Mouse (Mus musculus) heart, embryonic 15.5 days (tissue): Measurements from ENCODE around the gene Lif. TPM values are rescaled to one million over a fixed set of nuclear protein-coding genes. Genes with fewer than 3 reads are reported as not detected.

ENCODE experiments used
- ATAC-seq: fragments of 200-750 bp; cut with Nextera tagmentation; replicated peaks from 2 replicates; pipeline ENCODE4 v1.8.0; 2017; ENCODE audit warnings: low read depth, moderate TSS enrichment; ENCODE audit not compliant: insufficient number of reproducible peaks, insufficient read depth, low FRiP score
- H3K27ac ChIP-seq: fragments of 300-500 bp; sonication (generic); 2 replicates; pipeline ENCODE4 v1.5.1; 2015; ENCODE audit warnings: mild to moderate bottlenecking, inconsistent platforms
- H3K27me3 ChIP-seq: fragments of 300-500 bp; sonication (generic); 2 replicates; pipeline ENCODE4 v1.6.1; 2015; ENCODE audit warnings: inconsistent platforms
- H3K36me3 ChIP-seq: fragments of 300-500 bp; sonication (generic); 2 replicates; pipeline ENCODE4 v1.6.1; 2015; ENCODE audit warnings: mild to moderate bottlenecking, inconsistent platforms
- H3K4me1 ChIP-seq: fragments of 300-500 bp; sonication (generic); replicated peaks from 2 replicates; pipeline ENCODE4 v1.6.1; 2015; ENCODE audit warnings: inconsistent platforms
- H3K4me2 ChIP-seq: fragments of 300-500 bp; sonication (generic); 2 replicates; pipeline ENCODE4 v1.6.1; 2015; ENCODE audit warnings: inconsistent platforms, mild to moderate bottlenecking, moderate library complexity
- H3K4me3 ChIP-seq: fragments of 300-500 bp; sonication (generic); 2 replicates; pipeline ENCODE4 v1.5.1; 2015; ENCODE audit warnings: mild to moderate bottlenecking, inconsistent platforms
- H3K9ac ChIP-seq: fragments of 300-500 bp; sonication (generic); 2 replicates; pipeline ENCODE4 v1.6.1; 2015; ENCODE audit warnings: mild to moderate bottlenecking, inconsistent platforms
- H3K9me3 ChIP-seq: fragments of 300-500 bp; sonication (generic); replicated peaks from 2 replicates; pipeline ENCODE4 v1.6.1; 2016; ENCODE audit warnings: inconsistent platforms
- WGBS: fragments of 180-500 bp; shearing (Covaris S2); methylation state at CpG from one replicate; pipeline ENCODE4 v1.1.7; 2015; ENCODE audit warnings: mixed read lengths; 5-methylcytosine and 5-hydroxymethylcytosine counted together
- polyA plus RNA-seq: library from polyadenylated mRNA; unstranded; fragments of >200 nt; fragmentation: Nextera tagmentation; extraction: Ambion mirVana; gene quantifications from 2 replicates; pipeline ENCODE4 v1.2.1, GENCODE M21; 2015

The Lif gene
- polyA plus RNA-seq, 1 experiment from 2014 or later: 0.23 TPM

DNA sequence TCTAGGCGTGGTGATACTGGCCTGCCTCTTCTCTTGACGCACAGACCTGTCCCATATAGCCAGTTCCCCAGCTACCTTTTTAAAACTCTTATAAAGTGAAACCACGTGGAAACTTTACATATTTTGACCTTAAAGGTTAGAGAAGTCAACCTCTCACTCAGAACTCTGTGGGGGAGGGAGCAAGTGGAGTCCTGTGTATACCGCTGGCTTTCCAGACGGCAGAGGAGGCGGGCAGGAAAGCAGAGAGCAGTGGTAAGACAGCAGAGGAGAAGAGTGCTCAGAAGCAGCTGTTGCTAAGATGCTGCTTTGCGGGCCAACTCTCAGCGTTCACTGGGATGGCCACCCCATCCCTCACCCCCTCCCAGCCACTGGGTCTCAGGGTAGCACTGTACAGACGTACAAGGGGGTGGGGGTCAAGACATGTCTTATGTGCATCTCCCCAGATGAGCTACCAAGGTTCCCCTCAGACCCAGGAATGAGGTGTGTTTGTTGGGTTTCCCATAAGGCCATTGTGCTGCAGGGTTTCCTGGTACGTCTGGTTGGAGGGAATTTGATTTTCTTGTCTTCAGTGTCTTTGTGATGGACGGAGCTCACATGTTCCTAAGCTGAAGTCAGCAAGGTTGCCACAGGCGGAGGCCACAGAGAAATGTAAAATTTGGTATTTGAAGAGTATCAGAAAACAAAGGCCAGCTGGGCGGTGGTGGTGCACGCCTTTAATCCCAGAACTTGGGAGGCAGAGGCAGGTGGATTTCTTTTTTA lies 10.0 kb upstream of the Lif start:
- H3K9me3 ChIP-seq: no peaks in the 10 kb centered on the region
- ATAC-seq: no peak
- 70% methylated on average over 14 of the region's 14 CpGs for WGBS

GRCm38 (mm10) chr11:4249151-4249550 lies 8.2 kb upstream of the Lif start:
- H3K9me3 ChIP-seq: no peaks in the 10 kb centered on the region
- H3K4me3 ChIP-seq: no peak overlapping the region
- no peak for ATAC-seq
- no peak overlapping the region for H3K27ac ChIP-seq
- H3K27me3 ChIP-seq: no peaks in the 10 kb centered on the region
- H3K36me3 ChIP-seq: no peaks in the 10 kb centered on the region
- H3K9ac ChIP-seq: no peak overlapping the region
- 88% methylated on average over 3 of the region's 3 CpGs for WGBS
- H3K4me1 ChIP-seq: no peaks in the 10 kb centered on the region
- no peak overlapping the region for H3K4me2 ChIP-seq

More for the DNA sequence above, 10.0 kb upstream of the Lif start:
- H3K36me3 ChIP-seq: no peaks in the 10 kb centered on the region
- no peaks in the 10 kb centered on the region for H3K4me1 ChIP-seq
- H3K27me3 ChIP-seq: no peaks in the 10 kb centered on the region
- H3K4me2 ChIP-seq: no peak overlapping the region
- no peak overlapping the region for H3K4me3 ChIP-seq
- no peak overlapping the region for H3K9ac ChIP-seq
- H3K27ac ChIP-seq: no peak overlapping the region

DNA sequence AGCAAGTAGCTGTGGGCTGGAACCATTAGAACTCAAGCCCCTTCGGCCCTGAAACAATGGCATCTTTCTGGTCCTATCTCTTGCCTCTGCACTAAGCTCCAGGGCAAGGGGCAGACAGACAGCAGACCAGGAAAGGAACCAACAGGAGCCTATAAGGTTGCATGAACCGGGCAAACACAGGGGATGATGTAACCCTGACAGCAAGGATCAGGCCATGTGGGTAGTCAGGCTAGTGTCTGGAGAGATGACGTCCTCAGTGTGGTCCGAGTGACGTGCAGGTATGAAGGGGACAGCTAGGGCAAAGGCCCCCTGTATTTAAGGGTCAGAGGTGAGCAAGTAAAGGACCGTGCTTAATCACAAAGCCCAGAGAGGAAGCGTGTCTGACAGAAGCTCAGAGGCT lies 7.1 kb upstream of the Lif start:
- 64% methylated on average over 7 of the region's 7 CpGs for WGBS
- no peak for ATAC-seq
- no peaks in the 10 kb centered on the region for H3K4me1 ChIP-seq
- H3K4me2 ChIP-seq: no peak overlapping the region
- no peak overlapping the region for H3K4me3 ChIP-seq
- no peak overlapping the region for H3K9ac ChIP-seq
- no peaks in the 10 kb centered on the region for H3K27me3 ChIP-seq
- no peaks in the 10 kb centered on the region for H3K36me3 ChIP-seq
- H3K9me3 ChIP-seq: no peaks in the 10 kb centered on the region
- no peak overlapping the region for H3K27ac ChIP-seq

- no peaks in the 10 kb centered on the region for H3K36me3 ChIP-seq
- no peak overlapping the region for H3K4me3 ChIP-seq
- no peak overlapping the region for H3K27ac ChIP-seq
- H3K9me3 ChIP-seq: no peaks in the 10 kb centered on the region
- no peak for ATAC-seq
- no peaks in the 10 kb centered on the region for H3K4me1 ChIP-seq
- WGBS: 62% methylated on average over 3 of the region's 3 CpGs
- H3K4me2 ChIP-seq: no peak overlapping the region
- H3K27me3 ChIP-seq: no peaks in the 10 kb centered on the region
- H3K9ac ChIP-seq: no peak overlapping the region
These were observed 6.0 kb upstream of the Lif start for GRCm38 (mm10) chr11:4251376-4251775.

GRCm38 (mm10) chr11:4252886-4253285 lies 4.5 kb upstream of the Lif start:
- 59% methylated on average over 2 of the region's 2 CpGs for WGBS
- ATAC-seq: no peak
- H3K9me3 ChIP-seq: no peaks in the 10 kb centered on the region

GRCm38 (mm10) chr11:4257756-4258155 lies 399 bp downstream of the Lif start:
- Histone ChIP-seq H3K4me1 (peaks cover 33% of the 10 kb centered on the region), H3K27me3 (no peaks in the 10 kb centered on the region), H3K4me3 (no peak overlapping the region), H3K4me2 (no peak overlapping the region), H3K27ac (no peak overlapping the region), H3K9me3 (no peaks in the 10 kb centered on the region), H3K36me3 (no peaks in the 10 kb centered on the region), H3K9ac (no peak overlapping the region)
- WGBS: 53% methylated on average over 5 of the region's 5 CpGs
- no peak for ATAC-seq

More at GRCm38 (mm10) chr11:4252886-4253285, 4.5 kb upstream of the Lif start:
- Histone ChIP-seq H3K4me3 (no peak overlapping the region), H3K36me3 (no peaks in the 10 kb centered on the region), H3K27ac (no peak overlapping the region), H3K4me2 (no peak overlapping the region), H3K27me3 (no peaks in the 10 kb centered on the region), H3K4me1 (no peaks in the 10 kb centered on the region; the same call in 1 of the 2 replicates), H3K9ac (no peak overlapping the region)

DNA sequence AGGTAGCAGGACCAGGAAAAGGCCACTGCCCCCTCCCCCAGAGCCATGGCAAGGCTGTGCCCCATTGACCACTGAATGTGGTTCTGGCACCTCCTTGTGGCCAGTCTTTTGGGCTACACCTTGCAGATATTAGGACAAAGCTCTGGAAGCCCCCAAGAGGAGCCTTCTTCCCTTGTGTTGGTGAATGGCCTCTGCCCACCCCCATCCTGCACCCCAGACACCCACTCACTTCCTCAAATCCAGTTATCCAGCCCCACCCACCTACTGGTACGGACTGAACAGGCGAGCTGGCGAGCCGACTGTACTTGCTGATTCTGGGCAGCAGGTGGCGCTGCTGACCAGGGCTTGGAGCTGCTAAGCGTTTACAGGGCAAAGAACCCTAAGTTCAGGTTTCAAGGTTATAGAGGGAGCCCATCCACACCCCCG lies 1.3 kb downstream of the Lif start:
- Histone ChIP-seq H3K4me1 (peaks cover 40% of the 10 kb centered on the region), H3K36me3 (no peaks in the 10 kb centered on the region), H3K9ac (no peak overlapping the region), H3K4me3 (peak overlapping the region; percentile 25; the same call in 1 of the 2 replicates), H3K4me2 (peak overlapping the region; percentile 58), H3K27me3 (peaks cover 4% of the 10 kb centered on the region), H3K27ac (no peak overlapping the region), H3K9me3 (no peaks in the 10 kb centered on the region)
- no peak for ATAC-seq
- WGBS: under 1% methylated on average over 7 of the region's 7 CpGs

GRCm38 (mm10) chr11:4260463-4261187 lies 3.3 kb downstream of the Lif start:
- peaks cover 47% of the 10 kb centered on the region for H3K4me1 ChIP-seq
- WGBS: 19% methylated on average over 14 of the region's 14 CpGs
- no peak overlapping the region for H3K4me3 ChIP-seq
- peak overlapping the region; percentile 31 for H3K27ac ChIP-seq
- no peak overlapping the region for H3K9ac ChIP-seq
- H3K4me2 ChIP-seq: peak overlapping the region; percentile 46
- no peaks in the 10 kb centered on the region for H3K36me3 ChIP-seq
- no peaks in the 10 kb centered on the region for H3K9me3 ChIP-seq
- H3K27me3 ChIP-seq: peaks cover 23% of the 10 kb centered on the region
- no peak for ATAC-seq

GRCm38 (mm10) chr11:4261188-4261494 lies 3.8 kb downstream of the Lif start:
- H3K27me3 ChIP-seq: peaks cover 27% of the 10 kb centered on the region
- no peak overlapping the region for H3K4me2 ChIP-seq
- no peak overlapping the region for H3K9ac ChIP-seq
- ATAC-seq: no peak
- H3K9me3 ChIP-seq: no peaks in the 10 kb centered on the region
- H3K27ac ChIP-seq: peak overlapping the region; percentile 31
- peaks cover 50% of the 10 kb centered on the region for H3K4me1 ChIP-seq
- H3K4me3 ChIP-seq: no peak overlapping the region
- 52% methylated on average over 7 of the region's 7 CpGs for WGBS
- H3K36me3 ChIP-seq: no peaks in the 10 kb centered on the region

- Histone ChIP-seq H3K9me3 (no peaks in the 10 kb centered on the region), H3K27me3 (peaks cover 34% of the 10 kb centered on the region), H3K4me3 (no peak overlapping the region), H3K27ac (peak overlapping the region; percentile 31), H3K9ac (no peak overlapping the region), H3K36me3 (no peaks in the 10 kb centered on the region), H3K4me1 (peaks cover 56% of the 10 kb centered on the region), H3K4me2 (no peak overlapping the region)
- 7% methylated on average over 5 of the region's 5 CpGs for WGBS
- ATAC-seq: peak; percentile 48
These were observed 4.6 kb downstream of the Lif start for GRCm38 (mm10) chr11:4261969-4262368.

DNA sequence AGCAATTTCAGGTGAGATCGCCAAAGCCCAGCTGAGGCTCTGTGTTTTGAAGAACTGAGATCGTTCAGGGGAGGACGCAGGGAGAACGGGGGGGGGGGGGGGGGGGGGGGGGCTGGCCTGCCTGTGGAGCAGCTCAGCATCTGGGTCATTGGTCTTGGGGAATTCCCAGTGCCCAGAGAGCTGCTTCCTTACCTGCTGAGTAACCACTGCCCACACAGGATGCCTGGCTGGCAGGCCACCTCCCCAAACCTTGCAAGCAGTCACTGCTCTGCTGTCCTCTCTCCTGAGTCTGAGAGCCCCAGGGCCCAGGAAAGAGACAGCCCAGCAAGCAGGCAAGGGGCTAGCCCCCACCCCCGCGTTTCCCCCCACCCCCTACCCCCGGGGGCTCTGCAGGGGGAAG lies 5.5 kb downstream of the Lif start:
- H3K4me1 ChIP-seq: peaks cover 60% of the 10 kb centered on the region
- WGBS: 24% methylated on average over 7 of the region's 7 CpGs
- H3K27me3 ChIP-seq: peaks cover 43% of the 10 kb centered on the region

GRCm38 (mm10) chr11:4263296-4263695 lies 5.9 kb downstream of the Lif start:
- H3K9ac ChIP-seq: no peak overlapping the region
- H3K27ac ChIP-seq: no peak overlapping the region
- no peak overlapping the region for H3K4me3 ChIP-seq
- H3K27me3 ChIP-seq: peaks cover 47% of the 10 kb centered on the region
- no peak for ATAC-seq
- no peaks in the 10 kb centered on the region for H3K9me3 ChIP-seq
- H3K36me3 ChIP-seq: no peaks in the 10 kb centered on the region
- 24% methylated on average over 1 of the region's 1 CpGs for WGBS
- peaks cover 60% of the 10 kb centered on the region for H3K4me1 ChIP-seq
- H3K4me2 ChIP-seq: no peak overlapping the region

More for the DNA sequence above, 5.5 kb downstream of the Lif start:
- ATAC-seq: no peak
- Histone ChIP-seq H3K4me3 (no peak overlapping the region), H3K9me3 (no peaks in the 10 kb centered on the region), H3K4me2 (no peak overlapping the region), H3K9ac (no peak overlapping the region), H3K36me3 (no peaks in the 10 kb centered on the region), H3K27ac (no peak overlapping the region)
